Mouse (Mus musculus): ENCODE measurements around the gene Ccdc50. TPM values are rescaled to one million over a fixed set of nuclear protein-coding genes. Genes with fewer than 3 reads are reported as not detected.

Gene Ccdc50
- 52.3 and 57.2 TPM in 2 replicates for polyA plus RNA-seq (2016; fragmentation: Nextera tagmentation; extraction: Ambion mirVana)

DNA sequence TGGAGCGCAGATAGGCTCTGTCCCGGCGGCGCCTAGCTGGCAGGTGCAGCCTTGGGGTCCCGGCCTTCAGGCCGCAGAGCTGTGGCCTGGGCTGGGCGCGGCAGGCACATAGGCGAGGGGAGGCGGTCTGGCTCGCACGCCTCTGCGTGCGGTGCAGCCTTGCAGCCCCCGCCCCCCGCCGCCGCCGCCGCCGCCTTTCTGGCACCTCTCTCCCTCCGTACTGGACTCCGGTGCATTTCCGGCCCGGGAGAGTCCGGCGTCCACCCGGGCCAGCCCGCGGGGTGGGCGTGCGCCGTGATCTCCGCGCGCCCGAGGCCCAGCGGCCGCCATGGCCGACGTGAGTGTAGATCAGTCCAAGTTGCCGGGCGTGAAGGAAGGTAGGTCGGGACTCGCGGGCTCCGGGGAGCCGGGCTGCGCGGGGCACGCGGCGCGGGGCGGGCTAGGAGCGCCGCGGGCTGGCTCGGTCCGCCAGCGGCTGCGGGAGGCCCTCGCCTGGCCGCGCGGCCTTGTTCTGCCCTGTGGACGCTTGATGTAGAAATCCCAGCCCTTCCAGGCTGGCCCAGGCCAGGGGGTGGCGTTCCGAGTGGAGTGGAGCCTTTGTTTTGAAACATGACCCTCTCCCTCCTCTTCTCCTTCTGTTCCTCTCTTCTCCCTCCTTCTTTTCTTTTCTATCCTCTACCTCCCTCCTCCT is at the start of gene Ccdc50:
Ccdc50 (plus strand) TSS at position 109 of the 691 bp plus-strand sequence.
- peak within 1 kb of the TSS; percentile 92 for H3K9ac ChIP-seq (replicated peaks)
- peak; percentile 95 for ATAC-seq (ENCODE audit: insufficient number of reproducible peaks, insufficient read depth, low FRiP score, low TSS enrichment, low read depth)
- H3K27me3 ChIP-seq = no peaks in the 10 kb centered on the region
- peak within 1 kb of the TSS; percentile 98 for H3K27ac ChIP-seq
- H3K4me2 ChIP-seq = peak within 1 kb of the TSS; percentile 61
- H3K4me1 ChIP-seq (replicated peaks) = peaks cover 18% of the 10 kb centered on the region
- no peaks in the 10 kb centered on the region for H3K36me3 ChIP-seq
- no peaks in the 10 kb centered on the region for H3K9me3 ChIP-seq
- peak within 1 kb of the TSS; percentile 85 for H3K4me3 ChIP-seq (replicated peaks)
- WGBS = under 1% methylated on average over 69 of the region's 69 CpGs

DNA sequence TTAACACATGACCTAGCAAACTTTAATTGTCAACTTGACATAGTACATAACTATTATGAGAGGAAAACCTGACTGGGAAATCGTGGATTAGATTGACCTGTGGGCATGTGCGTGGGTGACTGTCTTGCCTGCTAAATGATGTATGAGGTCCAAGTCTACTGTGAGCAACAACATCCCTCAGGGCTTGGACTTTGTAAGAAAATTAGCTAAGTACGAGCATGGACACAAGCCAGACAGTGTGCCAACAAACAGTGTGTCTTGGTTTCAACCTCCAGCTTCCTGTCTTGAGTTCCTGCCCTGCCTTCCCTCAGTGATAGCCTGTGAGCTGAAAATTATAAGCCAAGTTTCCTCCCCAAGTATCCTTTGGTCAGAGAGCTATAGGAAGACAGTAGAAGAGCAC is 41.1 kb upstream of the Ccdc50 start:
- no peak for ATAC-seq (ENCODE audit: insufficient number of reproducible peaks, insufficient read depth, low FRiP score, low TSS enrichment, low read depth)
- 70% methylated on average over 3 of the region's 3 CpGs for WGBS

DNA sequence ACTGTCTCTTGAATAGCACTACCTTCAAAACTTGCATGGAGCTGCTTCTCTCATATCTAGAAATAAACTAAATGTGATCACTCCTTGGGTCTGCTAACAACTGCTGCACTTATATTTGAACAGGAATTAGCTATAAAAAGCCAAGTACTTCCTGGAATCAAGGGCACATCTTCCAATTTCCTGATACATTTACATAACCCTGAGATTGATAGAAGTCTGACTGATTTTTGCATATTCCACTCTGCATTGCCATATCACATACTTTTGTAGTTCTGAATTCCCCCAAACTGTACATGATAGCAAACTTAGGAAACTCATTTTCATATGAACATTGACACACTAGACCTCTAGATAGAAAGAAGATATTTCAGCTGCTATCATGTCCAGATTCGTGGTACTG is 40.3 kb upstream of the Ccdc50 start:
- no peak for ATAC-seq (ENCODE audit: insufficient number of reproducible peaks, insufficient read depth, low FRiP score, low TSS enrichment, low read depth)
- no peaks in the 10 kb centered on the region for H3K27me3 ChIP-seq
- H3K4me2 ChIP-seq = no peak overlapping the region
- 80% methylated on average over 1 of the region's 1 CpGs for WGBS
- H3K36me3 ChIP-seq = no peaks in the 10 kb centered on the region
- H3K4me3 ChIP-seq (replicated peaks) = no peak overlapping the region
- H3K4me1 ChIP-seq (replicated peaks) = no peaks in the 10 kb centered on the region
- no peak overlapping the region for H3K9ac ChIP-seq (replicated peaks)
- H3K9me3 ChIP-seq = no peaks in the 10 kb centered on the region
- no peak overlapping the region for H3K27ac ChIP-seq

More for the DNA sequence above, 41.1 kb upstream of the Ccdc50 start:
- no peak overlapping the region for H3K9ac ChIP-seq (replicated peaks)
- no peaks in the 10 kb centered on the region for H3K4me1 ChIP-seq (replicated peaks)
- no peak overlapping the region for H3K4me2 ChIP-seq
- no peak overlapping the region for H3K27ac ChIP-seq
- H3K4me3 ChIP-seq (replicated peaks) = no peak overlapping the region
- H3K9me3 ChIP-seq = no peaks in the 10 kb centered on the region
- no peaks in the 10 kb centered on the region for H3K36me3 ChIP-seq
- no peaks in the 10 kb centered on the region for H3K27me3 ChIP-seq

DNA sequence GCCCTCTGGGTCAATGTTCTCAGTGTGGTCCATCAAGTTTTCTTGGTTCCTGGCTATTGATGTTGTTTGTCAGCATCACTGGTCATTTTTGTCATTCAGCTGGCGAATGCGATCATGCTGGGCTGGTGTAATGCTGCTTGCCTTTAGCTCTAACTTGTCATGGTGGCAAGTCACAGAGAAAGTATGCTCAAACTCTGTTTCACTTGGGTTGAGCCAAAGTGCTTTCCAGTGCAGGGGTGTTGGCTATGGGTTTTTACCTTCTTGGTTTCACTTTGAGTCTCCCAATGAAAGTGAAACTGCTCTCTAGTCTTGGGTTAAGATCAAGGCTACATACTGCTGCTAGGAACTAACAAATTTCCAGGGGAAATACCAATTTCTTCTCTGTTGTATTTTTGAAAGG is 39.4 kb upstream of the Ccdc50 start:
- Histone ChIP-seq H3K27ac (no peak overlapping the region), H3K4me2 (no peak overlapping the region), H3K27me3 (no peaks in the 10 kb centered on the region), H3K4me1 (replicated peaks) (no peaks in the 10 kb centered on the region), H3K9me3 (no peaks in the 10 kb centered on the region), H3K9ac (replicated peaks) (no peak overlapping the region), H3K4me3 (replicated peaks) (no peak overlapping the region), H3K36me3 (no peaks in the 10 kb centered on the region)
- 85% methylated on average over 2 of the region's 2 CpGs for WGBS
- no peak for ATAC-seq (ENCODE audit: insufficient number of reproducible peaks, insufficient read depth, low FRiP score, low TSS enrichment, low read depth)

DNA sequence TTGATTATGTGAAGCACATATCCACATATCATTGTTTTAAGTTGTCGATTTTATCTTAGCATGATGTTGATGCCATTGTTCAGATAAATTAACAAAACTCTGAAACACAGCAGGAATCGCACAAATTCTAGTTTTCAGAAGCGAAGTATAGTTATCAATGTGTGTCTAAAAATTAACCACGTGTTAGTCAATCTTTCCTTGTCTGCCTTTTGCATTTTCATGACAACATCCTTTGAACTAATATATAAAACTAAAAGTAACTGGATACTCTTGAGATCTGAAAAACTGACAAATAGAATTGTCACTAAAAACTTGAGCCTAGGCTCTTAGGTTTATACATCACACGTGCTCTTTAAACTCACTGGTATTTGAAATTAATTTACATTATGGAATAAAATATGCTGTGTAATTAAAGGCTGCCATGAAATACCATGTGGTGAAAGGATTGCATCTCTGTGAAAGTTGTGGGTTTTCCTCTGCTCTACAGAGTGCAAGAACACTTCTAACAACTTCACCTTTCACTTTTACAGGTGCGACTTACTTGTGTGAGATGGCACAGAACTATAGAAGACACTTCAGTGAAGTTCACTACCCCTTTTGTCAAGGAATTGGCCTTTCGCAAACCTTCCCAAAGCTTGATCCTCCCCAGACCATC is 38.7 kb upstream of the Ccdc50 start:
- no peaks in the 10 kb centered on the region for H3K9me3 ChIP-seq
- H3K27me3 ChIP-seq = no peaks in the 10 kb centered on the region
- H3K4me3 ChIP-seq (replicated peaks) = no peak overlapping the region
- no peak overlapping the region for H3K27ac ChIP-seq
- H3K36me3 ChIP-seq = no peaks in the 10 kb centered on the region
- no peaks in the 10 kb centered on the region for H3K4me1 ChIP-seq (replicated peaks)
- WGBS = 86% methylated on average over 7 of the region's 7 CpGs
- no peak overlapping the region for H3K9ac ChIP-seq (replicated peaks)
- no peak overlapping the region for H3K4me2 ChIP-seq
- ATAC-seq (ENCODE audit: insufficient number of reproducible peaks, insufficient read depth, low FRiP score, low TSS enrichment, low read depth) = no peak

DNA sequence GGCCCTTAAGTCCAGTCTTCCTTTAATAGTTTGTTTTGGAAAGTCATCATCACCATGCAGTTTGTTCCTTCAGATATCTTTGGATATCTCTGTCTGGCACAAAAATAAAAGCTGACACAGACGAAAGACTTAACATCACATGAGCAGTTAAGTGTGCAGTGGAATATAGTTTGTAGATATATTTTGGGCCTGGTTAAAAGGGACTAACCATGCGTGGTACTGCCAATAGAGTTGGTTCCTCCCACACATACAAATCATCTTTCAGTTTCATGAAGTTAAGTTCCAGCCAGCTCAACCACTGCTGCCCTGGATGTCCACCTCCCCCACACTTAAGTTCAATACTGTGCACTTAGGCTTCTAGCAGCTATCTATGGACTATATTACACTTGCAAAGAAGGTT is 34.2 kb upstream of the Ccdc50 start:
- Histone ChIP-seq H3K4me3 (replicated peaks) (no peak overlapping the region), H3K4me2 (no peak overlapping the region), H3K36me3 (no peaks in the 10 kb centered on the region), H3K27ac (no peak overlapping the region), H3K4me1 (replicated peaks) (no peaks in the 10 kb centered on the region), H3K9me3 (no peaks in the 10 kb centered on the region), H3K27me3 (no peaks in the 10 kb centered on the region), H3K9ac (replicated peaks) (no peak overlapping the region)
- WGBS = 88% methylated on average over 2 of the region's 2 CpGs
- no peak for ATAC-seq (ENCODE audit: insufficient number of reproducible peaks, insufficient read depth, low FRiP score, low TSS enrichment, low read depth)

DNA sequence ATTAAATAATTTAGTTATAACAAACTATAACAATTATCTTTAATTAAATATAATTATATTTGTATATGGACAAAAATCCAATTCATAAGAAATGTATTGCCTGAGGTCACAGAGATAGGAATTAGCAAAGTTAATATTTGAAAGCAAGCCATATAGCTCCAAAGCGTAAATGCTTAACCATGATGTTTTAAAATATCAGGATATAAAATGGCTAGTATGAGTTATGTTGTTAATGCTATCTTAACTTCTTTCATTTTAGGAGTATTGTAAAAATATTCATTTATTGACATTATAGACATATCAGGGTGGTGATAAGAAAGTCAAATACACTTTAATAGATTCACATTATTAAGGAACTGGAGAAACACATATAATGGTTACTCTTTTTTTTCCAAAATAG is 28.6 kb upstream of the Ccdc50 start:
- Histone ChIP-seq H3K4me1 (replicated peaks) (no peaks in the 10 kb centered on the region), H3K27ac (no peak overlapping the region), H3K4me3 (replicated peaks) (no peak overlapping the region), H3K9ac (replicated peaks) (no peak overlapping the region), H3K27me3 (no peaks in the 10 kb centered on the region), H3K4me2 (no peak overlapping the region), H3K36me3 (no peaks in the 10 kb centered on the region), H3K9me3 (no peaks in the 10 kb centered on the region)
- WGBS = 98% methylated on average over 1 of the region's 1 CpGs
- no peak for ATAC-seq (ENCODE audit: insufficient number of reproducible peaks, insufficient read depth, low FRiP score, low TSS enrichment, low read depth)

DNA sequence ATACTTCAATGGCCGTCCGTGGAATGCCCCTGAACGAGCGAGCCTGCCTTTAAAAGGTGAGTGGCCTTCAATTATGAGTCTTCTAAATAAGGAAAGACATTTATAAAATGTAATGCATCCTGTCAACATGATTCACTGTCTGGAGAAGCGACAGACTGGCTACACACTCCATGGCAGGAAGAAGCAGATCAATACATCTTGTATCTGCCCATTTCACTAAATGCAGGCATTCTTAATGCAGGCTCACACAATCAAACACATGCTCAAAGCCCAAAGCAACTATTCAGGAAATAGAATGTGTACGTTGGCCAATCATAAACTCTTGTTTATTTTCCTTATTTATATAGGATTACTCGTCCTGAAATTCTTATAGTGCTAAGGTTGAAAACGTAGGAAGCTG is 18.5 kb upstream of the Ccdc50 start, which contains the start of gene Uts2b:
Uts2b (minus strand) TSS at position 49 of the 400 bp plus-strand sequence.
- H3K9me3 ChIP-seq = no peaks in the 10 kb centered on the region
- no peak within 1 kb of the TSS for H3K9ac ChIP-seq (replicated peaks)
- 0 out of 2 replicates have a peak, but pooled peaks cover 5% of the 10 kb centered on the region for H3K27me3 ChIP-seq
- H3K36me3 ChIP-seq = no peaks in the 10 kb centered on the region
- no peak for ATAC-seq (ENCODE audit: insufficient number of reproducible peaks, insufficient read depth, low FRiP score, low TSS enrichment, low read depth)
- H3K4me3 ChIP-seq (replicated peaks) = no peak within 1 kb of the TSS
- no peak within 1 kb of the TSS for H3K27ac ChIP-seq
- H3K4me2 ChIP-seq = no peak within 1 kb of the TSS
- WGBS = 42% methylated on average over 8 of the region's 8 CpGs
- H3K4me1 ChIP-seq (replicated peaks) = peaks cover 8% of the 10 kb centered on the region; the same call in 1 of the 2 replicates

DNA sequence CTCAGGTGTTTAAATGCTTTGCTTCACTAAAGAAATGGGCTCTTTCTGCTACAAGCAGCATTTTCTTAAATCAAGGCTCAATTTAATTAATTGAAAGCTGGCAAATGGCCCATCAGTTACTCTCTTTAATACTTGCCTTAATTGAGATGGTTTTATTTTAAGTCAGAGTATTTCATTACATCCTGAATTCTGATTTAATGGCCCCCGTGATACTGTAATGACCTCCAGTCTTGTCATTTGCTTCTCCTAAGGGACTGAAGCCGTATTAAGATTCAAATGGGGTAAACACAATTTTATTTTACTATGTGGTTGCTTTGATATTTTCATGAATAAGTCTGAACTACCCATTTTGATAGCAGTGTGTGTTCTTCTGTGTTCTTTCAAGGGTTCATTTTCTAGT is 18.0 kb upstream of the Ccdc50 start:
- Histone ChIP-seq H3K36me3 (no peaks in the 10 kb centered on the region), H3K4me3 (replicated peaks) (no peak overlapping the region), H3K9me3 (no peaks in the 10 kb centered on the region), H3K4me2 (no peak overlapping the region), H3K9ac (replicated peaks) (no peak overlapping the region), H3K4me1 (replicated peaks) (peaks cover 8% of the 10 kb centered on the region; the same call in 1 of the 2 replicates), H3K27ac (no peak overlapping the region), H3K27me3 (0 out of 2 replicates have a peak, but pooled peaks cover 5% of the 10 kb centered on the region)
- 51% methylated on average over 2 of the region's 2 CpGs for WGBS
- no peak for ATAC-seq (ENCODE audit: insufficient number of reproducible peaks, insufficient read depth, low FRiP score, low TSS enrichment, low read depth)

DNA sequence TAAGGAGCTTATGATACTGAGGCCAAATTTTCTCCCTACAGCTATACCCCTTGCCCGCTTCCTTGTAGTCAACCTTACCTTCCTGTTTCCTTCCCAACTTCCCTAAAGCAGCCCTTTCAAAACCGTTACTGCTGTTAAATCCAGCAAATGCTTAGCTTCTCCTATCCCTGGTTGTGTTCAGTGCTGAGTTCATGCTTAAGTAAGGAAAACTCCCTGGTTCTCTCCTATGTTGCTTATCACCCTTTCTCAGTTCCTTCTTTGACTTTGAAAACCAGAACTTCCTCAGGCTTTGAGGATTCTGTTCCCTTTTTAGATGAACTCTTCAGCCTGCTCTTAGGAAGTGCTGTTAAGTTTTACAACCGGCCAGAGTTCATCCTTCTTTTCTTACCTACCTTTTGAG is 14.5 kb upstream of the Ccdc50 start:
- no peak overlapping the region for H3K4me2 ChIP-seq
- H3K9ac ChIP-seq (replicated peaks) = no peak overlapping the region
- no peaks in the 10 kb centered on the region for H3K27me3 ChIP-seq
- H3K27ac ChIP-seq = no peak overlapping the region
- 69% methylated on average over 3 of the region's 3 CpGs for WGBS
- no peaks in the 10 kb centered on the region for H3K36me3 ChIP-seq
- no peak for ATAC-seq (ENCODE audit: insufficient number of reproducible peaks, insufficient read depth, low FRiP score, low TSS enrichment, low read depth)
- H3K9me3 ChIP-seq = no peaks in the 10 kb centered on the region
- H3K4me1 ChIP-seq (replicated peaks) = peaks cover 4% of the 10 kb centered on the region; the same call in 1 of the 2 replicates
- H3K4me3 ChIP-seq (replicated peaks) = no peak overlapping the region

DNA sequence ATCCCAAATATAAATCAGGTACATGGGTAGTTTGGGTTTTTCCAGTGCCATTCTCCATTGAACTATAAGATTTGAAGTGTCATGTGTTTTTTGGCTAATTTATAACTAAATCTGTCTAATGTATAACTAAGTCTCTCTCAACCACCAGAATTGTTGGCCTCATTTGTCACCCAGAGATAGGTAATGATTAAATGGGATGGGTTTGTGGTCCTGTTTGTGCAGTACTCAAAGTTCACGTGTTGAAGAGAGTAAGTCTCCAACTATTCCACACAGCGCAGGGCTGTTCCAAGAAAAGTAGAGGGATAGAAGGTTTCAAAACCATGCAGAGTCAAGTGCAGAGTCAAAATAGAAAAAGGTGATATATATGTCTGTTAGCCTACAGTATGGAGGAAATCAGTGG is 13.4 kb upstream of the Ccdc50 start:
- H3K4me1 ChIP-seq (replicated peaks) = 0 out of 2 replicates have a peak, but pooled peaks cover under 1% of the 10 kb centered on the region
- no peak overlapping the region for H3K27ac ChIP-seq
- 92% methylated on average over 2 of the region's 2 CpGs for WGBS
- H3K4me2 ChIP-seq = no peak overlapping the region
- no peak for ATAC-seq (ENCODE audit: insufficient number of reproducible peaks, insufficient read depth, low FRiP score, low TSS enrichment, low read depth)
- H3K9ac ChIP-seq (replicated peaks) = no peak overlapping the region
- no peak overlapping the region for H3K4me3 ChIP-seq (replicated peaks)
- no peaks in the 10 kb centered on the region for H3K27me3 ChIP-seq
- no peaks in the 10 kb centered on the region for H3K9me3 ChIP-seq
- H3K36me3 ChIP-seq = no peaks in the 10 kb centered on the region

Measured in limb, embryonic 12.5 days (tissue).